Mouse (Mus musculus): ENCODE measurements around the gene Hexb. TPM values are rescaled to one million over a fixed set of nuclear protein-coding genes. Genes with fewer than 3 reads are reported as not detected.
"Not testable (repeated sequence)": the region's sequence is repeated elsewhere in the genome, so short reads cannot be mapped to it uniquely, and the experiment has no call there.

Gene Hexb
- polyA plus RNA-seq, 1 experiment from 2014 or later: 26.1 TPM

DNA sequence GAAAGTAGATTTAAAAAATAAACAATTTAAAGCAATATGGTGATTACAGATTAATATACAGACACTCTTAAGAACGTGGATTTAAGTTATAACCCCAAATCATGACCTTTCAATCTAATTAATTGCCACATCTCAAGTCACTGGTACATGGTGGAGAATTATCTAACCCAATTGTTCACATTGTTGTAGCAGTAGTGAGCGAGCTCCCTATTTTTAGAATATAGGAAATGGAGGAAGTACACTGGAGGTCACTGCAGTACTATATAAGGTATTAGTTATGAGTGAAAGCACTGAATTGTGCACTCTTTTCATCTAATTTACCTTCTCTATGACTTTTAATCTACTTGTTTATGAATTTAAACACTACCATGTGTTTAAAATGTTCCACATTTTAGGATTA, 67.7 kb downstream of the Hexb start:
- not testable (repeated sequence) for H3K4me3 ChIP-seq (ENCODE audit: low read depth, low read length); H3K27me3 ChIP-seq (ENCODE audit: control insufficient read depth, insufficient read depth, low read length); H3K9me3 ChIP-seq (ENCODE audit: control insufficient read depth, low read length); H3K36me3 ChIP-seq (ENCODE audit: control insufficient read depth, insufficient read depth, low read length); DNase-seq (ENCODE audit: low spot score, missing footprints); H3K4me2 ChIP-seq; H3K27ac ChIP-seq (ENCODE audit: low read depth, low read length); H3K4me1 ChIP-seq (ENCODE audit: control insufficient read depth, insufficient read depth, low read length); H3K9ac ChIP-seq (ENCODE audit: low read length); ATAC-seq (ENCODE audit: low FRiP score)
- no CpG with 5 or more reads among the region's 2 CpGs for WGBS

DNA sequence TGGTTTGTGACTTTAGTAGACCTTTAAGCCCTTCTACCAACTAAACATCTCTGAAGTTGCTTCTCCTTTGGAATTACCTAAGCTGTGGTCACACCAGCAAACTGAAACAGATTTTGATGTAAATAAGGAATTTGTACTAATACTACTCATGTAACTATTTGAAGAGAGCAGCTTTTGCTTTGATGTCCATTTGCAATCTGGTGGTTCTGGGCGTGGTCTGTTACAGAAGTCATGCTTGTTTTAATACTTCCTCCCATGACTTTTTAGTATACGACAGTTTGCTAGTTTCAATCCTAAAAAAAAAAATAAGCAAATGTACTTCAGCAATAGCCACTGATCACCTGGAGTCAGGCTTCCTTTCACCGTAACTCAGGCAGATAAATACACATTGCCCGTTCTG, 68.5 kb downstream of the Hexb start:
- H3K4me2 ChIP-seq; H3K9me3 ChIP-seq (ENCODE audit: control insufficient read depth, low read length); H3K27ac ChIP-seq (ENCODE audit: low read depth, low read length); ATAC-seq (ENCODE audit: low FRiP score); H3K4me3 ChIP-seq (ENCODE audit: low read depth, low read length); H3K9ac ChIP-seq (ENCODE audit: low read length); DNase-seq (ENCODE audit: low spot score, missing footprints); H3K36me3 ChIP-seq (ENCODE audit: control insufficient read depth, insufficient read depth, low read length); H3K27me3 ChIP-seq (ENCODE audit: control insufficient read depth, insufficient read depth, low read length); H3K4me1 ChIP-seq (ENCODE audit: control insufficient read depth, insufficient read depth, low read length): not testable (repeated sequence)
- 95% methylated on average over 2 of the region's 4 CpGs for WGBS

Other genes with a start within 250 kb of the Hexb start
- gene 1700029F12Rik, start 164.0 kb downstream of the Hexb start, polyA plus RNA-seq (2014; fragmentation: Nextera tagmentation; extraction: Ambion mirVana): not detected in 2 replicates
- 13.9 and 14.0 TPM in 2 replicates for gene Fam169a, start 131.1 kb downstream of the Hexb start, polyA plus RNA-seq (2014; fragmentation: Nextera tagmentation; extraction: Ambion mirVana)
- gene Gm6169, start 99.1 kb downstream of the Hexb start, polyA plus RNA-seq (2014; fragmentation: Nextera tagmentation; extraction: Ambion mirVana): 0.48 and 0.53 TPM in 2 replicates
- gene Gfm2, start 60.4 kb downstream of the Hexb start, polyA plus RNA-seq (2014; fragmentation: Nextera tagmentation; extraction: Ambion mirVana): 32.8 and 36.6 TPM in 2 replicates
- gene Nsa2, start 60.4 kb downstream of the Hexb start, polyA plus RNA-seq (2014; fragmentation: Nextera tagmentation; extraction: Ambion mirVana): 64.7 and 69.8 TPM in 2 replicates
- 18.4 and 19.8 TPM in 2 replicates for gene Enc1, start 42.7 kb upstream of the Hexb start, polyA plus RNA-seq (2014; fragmentation: Nextera tagmentation; extraction: Ambion mirVana)